Mouse (Mus musculus): Measurements from ENCODE around the gene Lyst. TPM values are rescaled to one million over a fixed set of nuclear protein-coding genes. Genes with fewer than 3 reads are reported as not detected.

Gene Lyst
- polyA plus RNA-seq, 1 experiment, result 1.6 TPM

DNA sequence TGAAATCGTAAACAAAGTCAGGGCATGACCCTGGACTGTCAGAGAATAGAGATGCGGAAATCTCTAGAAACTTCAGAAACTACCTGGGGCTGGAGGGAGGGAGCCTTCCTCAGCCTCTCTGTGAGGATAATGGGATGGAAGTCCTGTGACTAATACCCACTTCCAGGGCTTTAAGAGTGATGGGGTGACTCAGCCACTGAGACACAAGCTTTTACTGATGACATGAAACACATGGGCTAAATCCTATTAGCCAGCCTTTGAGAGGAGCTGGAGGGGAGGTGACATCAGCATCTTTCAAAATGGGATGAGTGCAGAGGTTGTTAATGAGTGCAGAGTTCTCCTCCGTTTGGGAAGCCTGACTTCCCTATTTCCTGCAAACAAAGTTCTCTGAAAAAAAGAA lies 38.2 kb upstream of the Lyst start:
- TF ChIP-seq CTCF (IDR thresholded peaks at IDR 0.05; ENCODE audit: extremely low read depth, insufficient read length, insufficient replicate concordance, low read depth, low read length) (no peak), POLR2A (IDR thresholded peaks at IDR 0.05; ENCODE audit: low read depth, low read length) (no peak)
- H3K4me3 ChIP-seq (ENCODE audit: low read depth, low read length), result no peak overlapping the region
- 57% methylated on average over 3 of the region's 3 CpGs for WGBS
- no peaks in the 10 kb centered on the region for H3K36me3 ChIP-seq (ENCODE audit: control insufficient read depth, insufficient read depth, low read length)
- no peaks in the 10 kb centered on the region for H3K4me1 ChIP-seq (ENCODE audit: control insufficient read depth, insufficient read depth, insufficient read length, low read length)
- no peak overlapping the region for H3K27ac ChIP-seq (ENCODE audit: insufficient read depth, low read depth, low read length)
- no peaks in the 10 kb centered on the region for H3K27me3 ChIP-seq (ENCODE audit: control insufficient read depth, insufficient read depth, low read length)

DNA sequence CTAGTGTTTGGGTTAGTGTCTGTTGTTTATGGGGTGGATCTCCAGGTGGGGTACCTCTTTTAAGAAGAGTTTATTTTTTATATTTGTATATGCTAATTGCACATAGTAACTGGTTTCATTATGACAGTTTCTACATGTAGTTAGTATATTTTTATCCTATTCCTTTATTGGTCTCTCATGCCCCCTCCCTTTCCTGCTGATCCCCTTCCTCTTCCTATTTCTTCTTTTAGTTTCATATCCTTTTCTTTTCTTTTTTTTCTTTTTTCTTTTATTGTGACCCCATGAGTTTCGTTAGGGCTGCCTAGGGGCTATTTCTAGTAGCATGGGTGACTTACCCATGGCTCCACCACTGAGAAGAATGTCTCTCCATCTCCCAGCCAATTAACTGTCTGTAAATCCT lies 36.5 kb upstream of the Lyst start:
- no peaks in the 10 kb centered on the region for H3K36me3 ChIP-seq (ENCODE audit: control insufficient read depth, insufficient read depth, low read length)
- H3K4me1 ChIP-seq (ENCODE audit: control insufficient read depth, insufficient read depth, insufficient read length, low read length), result 0 out of 2 replicates have a peak, but pooled peaks cover 2% of the 10 kb centered on the region
- no peak overlapping the region for H3K27ac ChIP-seq (ENCODE audit: insufficient read depth, low read depth, low read length)
- WGBS, result 52% methylated on average over 1 of the region's 1 CpGs
- no peak overlapping the region for H3K4me3 ChIP-seq (ENCODE audit: low read depth, low read length)
- no peak for TF ChIP-seq POLR2A (IDR thresholded peaks at IDR 0.05; ENCODE audit: low read depth, low read length)
- TF ChIP-seq CTCF (IDR thresholded peaks at IDR 0.05; ENCODE audit: extremely low read depth, insufficient read length, insufficient replicate concordance, low read depth, low read length), result no peak
- no peaks in the 10 kb centered on the region for H3K27me3 ChIP-seq (ENCODE audit: control insufficient read depth, insufficient read depth, low read length)

DNA sequence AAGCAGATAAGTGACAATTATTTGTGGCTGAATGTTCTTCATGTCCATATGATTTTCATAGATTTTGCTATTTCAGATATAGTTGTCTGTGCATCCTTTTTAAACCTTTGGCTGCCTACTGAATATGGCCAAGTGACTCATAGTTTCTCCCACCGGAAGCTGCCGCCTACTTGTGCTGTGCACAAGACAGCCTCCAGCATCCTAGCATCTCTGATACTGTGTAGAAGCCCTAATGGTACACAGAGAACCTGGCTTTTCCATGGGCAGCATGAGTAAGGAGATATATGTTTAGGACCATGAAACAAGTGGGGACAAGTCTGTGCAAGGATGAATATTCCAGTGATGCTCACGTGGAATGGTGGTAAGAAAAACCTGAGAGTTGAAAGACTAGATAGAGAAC lies 35.0 kb upstream of the Lyst start:
- WGBS, result 90% methylated on average over 3 of the region's 3 CpGs
- no peak overlapping the region for H3K4me3 ChIP-seq (ENCODE audit: low read depth, low read length)
- no peak overlapping the region for H3K27ac ChIP-seq (ENCODE audit: insufficient read depth, low read depth, low read length)
- H3K27me3 ChIP-seq (ENCODE audit: control insufficient read depth, insufficient read depth, low read length), result no peaks in the 10 kb centered on the region
- 0 out of 2 replicates have a peak, but pooled peaks cover 2% of the 10 kb centered on the region for H3K4me1 ChIP-seq (ENCODE audit: control insufficient read depth, insufficient read depth, insufficient read length, low read length)
- no peak for TF ChIP-seq CTCF (IDR thresholded peaks at IDR 0.05; ENCODE audit: extremely low read depth, insufficient read length, insufficient replicate concordance, low read depth, low read length)
- TF ChIP-seq POLR2A (IDR thresholded peaks at IDR 0.05; ENCODE audit: low read depth, low read length), result no peak
- H3K36me3 ChIP-seq (ENCODE audit: control insufficient read depth, insufficient read depth, low read length), result no peaks in the 10 kb centered on the region

DNA sequence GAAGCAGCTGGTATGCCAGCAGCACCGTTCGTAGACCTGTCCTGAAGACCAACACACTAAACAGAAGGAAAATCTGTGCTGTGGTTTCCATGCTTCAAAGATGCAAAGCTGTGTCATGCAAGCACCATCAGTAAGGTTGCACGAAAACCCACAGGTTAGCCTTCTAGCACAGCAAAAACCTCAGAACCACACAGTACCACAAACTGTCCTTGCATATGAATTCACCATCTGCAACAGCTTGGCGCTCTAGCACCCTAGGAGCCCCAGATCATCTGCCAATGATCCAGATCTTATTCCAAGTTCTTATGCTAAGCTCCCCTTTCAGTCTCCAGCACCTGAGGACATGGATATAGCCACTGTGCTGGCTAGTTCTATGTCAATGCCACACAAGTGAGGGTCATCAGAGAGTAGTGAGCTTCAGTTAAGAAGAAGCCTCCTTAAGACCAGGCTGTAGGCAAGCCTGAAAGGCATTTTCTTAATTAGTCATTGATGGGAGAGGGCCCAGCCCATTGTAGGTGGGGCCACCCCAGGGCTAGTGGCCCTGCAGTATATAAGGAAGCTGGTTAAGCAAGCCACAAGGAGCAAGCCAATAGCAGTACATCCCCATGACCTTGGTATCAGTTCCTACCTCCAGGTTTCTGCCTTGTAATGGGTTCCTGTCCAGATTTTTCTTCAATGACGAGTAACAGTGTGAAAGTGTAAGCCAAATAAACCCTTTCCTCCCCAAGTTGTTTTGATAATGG lies 33.0 kb upstream of the Lyst start:
- no peak overlapping the region for H3K27ac ChIP-seq (ENCODE audit: insufficient read depth, low read depth, low read length)
- WGBS, result 68% methylated on average over 5 of the region's 5 CpGs
- H3K27me3 ChIP-seq (ENCODE audit: control insufficient read depth, insufficient read depth, low read length), result no peaks in the 10 kb centered on the region
- H3K4me1 ChIP-seq (ENCODE audit: control insufficient read depth, insufficient read depth, insufficient read length, low read length), result 0 out of 2 replicates have a peak, but pooled peaks cover 2% of the 10 kb centered on the region
- TF ChIP-seq POLR2A (IDR thresholded peaks at IDR 0.05; ENCODE audit: low read depth, low read length) (no peak), CTCF (IDR thresholded peaks at IDR 0.05; ENCODE audit: extremely low read depth, insufficient read length, insufficient replicate concordance, low read depth, low read length) (no peak)
- H3K4me3 ChIP-seq (ENCODE audit: low read depth, low read length), result no peak overlapping the region
- no peaks in the 10 kb centered on the region for H3K36me3 ChIP-seq (ENCODE audit: control insufficient read depth, insufficient read depth, low read length)

DNA sequence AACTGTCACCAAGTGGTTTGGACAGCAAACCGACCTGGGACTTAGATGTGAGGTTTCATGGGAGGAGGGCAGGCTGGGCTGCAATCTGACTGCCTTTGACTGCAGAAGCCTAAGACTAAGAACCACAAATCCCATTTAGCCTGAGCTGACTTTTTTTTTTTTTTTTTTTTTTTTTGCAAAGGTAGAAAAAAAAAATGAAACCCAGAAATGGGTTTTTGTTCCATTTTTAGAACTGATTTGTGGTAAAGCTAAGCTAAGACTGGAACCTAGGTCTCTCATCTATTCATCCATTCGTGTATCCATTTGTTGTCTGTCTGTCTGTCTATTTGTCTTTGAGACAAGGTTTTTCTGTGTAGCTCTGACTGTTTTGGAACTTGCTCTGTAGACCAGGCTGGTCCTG lies 31.9 kb upstream of the Lyst start:
- 65% methylated on average over 2 of the region's 2 CpGs for WGBS
- H3K27me3 ChIP-seq (ENCODE audit: control insufficient read depth, insufficient read depth, low read length), result no peaks in the 10 kb centered on the region
- no peaks in the 10 kb centered on the region for H3K36me3 ChIP-seq (ENCODE audit: control insufficient read depth, insufficient read depth, low read length)
- H3K27ac ChIP-seq (ENCODE audit: insufficient read depth, low read depth, low read length), result 0 out of 2 replicates have a peak overlapping the region, but pooled peaks have one; percentile 35
- H3K4me1 ChIP-seq (ENCODE audit: control insufficient read depth, insufficient read depth, insufficient read length, low read length), result 0 out of 2 replicates have a peak, but pooled peaks cover 2% of the 10 kb centered on the region
- no peak for TF ChIP-seq POLR2A (IDR thresholded peaks at IDR 0.05; ENCODE audit: low read depth, low read length)
- no peak for TF ChIP-seq CTCF (IDR thresholded peaks at IDR 0.05; ENCODE audit: extremely low read depth, insufficient read length, insufficient replicate concordance, low read depth, low read length)
- no peak overlapping the region for H3K4me3 ChIP-seq (ENCODE audit: low read depth, low read length)

DNA sequence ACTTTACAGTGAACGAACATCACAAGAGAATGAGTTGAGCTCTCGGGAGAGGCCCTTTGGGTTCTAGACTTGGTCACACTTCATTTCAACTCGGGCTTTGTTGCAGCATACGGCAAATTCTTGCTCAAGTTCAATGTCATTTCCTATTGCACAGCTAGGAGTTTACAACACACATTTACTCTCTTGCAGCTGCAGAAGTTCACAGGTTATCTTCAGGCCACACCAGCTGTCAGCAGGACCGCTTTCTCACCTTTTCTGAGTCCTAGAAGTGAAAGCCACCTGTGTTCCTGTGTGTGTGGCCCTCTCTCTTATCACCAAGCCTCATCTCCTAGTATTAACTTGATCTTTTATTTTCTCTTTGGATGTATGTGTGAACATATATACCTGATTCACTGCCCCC lies 31.3 kb upstream of the Lyst start:
- Histone ChIP-seq H3K4me3 (ENCODE audit: low read depth, low read length) (no peak overlapping the region), H3K4me1 (ENCODE audit: control insufficient read depth, insufficient read depth, insufficient read length, low read length) (0 out of 2 replicates have a peak, but pooled peaks cover 2% of the 10 kb centered on the region), H3K36me3 (ENCODE audit: control insufficient read depth, insufficient read depth, low read length) (no peaks in the 10 kb centered on the region), H3K27ac (ENCODE audit: insufficient read depth, low read depth, low read length) (no peak overlapping the region), H3K27me3 (ENCODE audit: control insufficient read depth, insufficient read depth, low read length) (no peaks in the 10 kb centered on the region)
- TF ChIP-seq CTCF (IDR thresholded peaks at IDR 0.05; ENCODE audit: extremely low read depth, insufficient read length, insufficient replicate concordance, low read depth, low read length), result no peak
- no peak for TF ChIP-seq POLR2A (IDR thresholded peaks at IDR 0.05; ENCODE audit: low read depth, low read length)
- WGBS, result 57% methylated on average over 5 of the region's 5 CpGs

DNA sequence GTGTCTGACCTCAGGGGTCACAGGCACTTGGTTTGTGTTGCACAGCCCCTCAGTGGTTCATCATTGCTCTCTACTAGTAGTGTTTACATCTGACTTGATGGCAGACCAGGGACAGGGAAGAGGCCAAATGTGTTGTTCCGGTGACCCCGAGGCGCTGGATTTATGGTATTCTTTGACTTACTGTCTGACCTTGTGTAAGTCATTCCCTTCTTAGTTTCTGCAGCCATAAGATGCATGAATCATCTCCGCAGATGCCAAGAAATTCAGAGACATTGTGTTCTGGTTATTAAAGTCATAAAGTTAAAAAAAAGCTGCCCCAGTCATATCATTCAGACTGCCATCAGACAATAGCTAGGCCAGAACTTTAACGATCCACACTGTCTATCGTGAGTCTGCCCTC lies 27.6 kb upstream of the Lyst start:
- Histone ChIP-seq H3K4me1 (ENCODE audit: control insufficient read depth, insufficient read depth, insufficient read length, low read length) (no peaks in the 10 kb centered on the region), H3K27me3 (ENCODE audit: control insufficient read depth, insufficient read depth, low read length) (no peaks in the 10 kb centered on the region), H3K4me3 (ENCODE audit: low read depth, low read length) (no peak overlapping the region), H3K27ac (ENCODE audit: insufficient read depth, low read depth, low read length) (no peak overlapping the region), H3K36me3 (ENCODE audit: control insufficient read depth, insufficient read depth, low read length) (no peaks in the 10 kb centered on the region)
- 63% methylated on average over 6 of the region's 6 CpGs for WGBS
- no peak for TF ChIP-seq POLR2A (IDR thresholded peaks at IDR 0.05; ENCODE audit: low read depth, low read length)
- no peak for TF ChIP-seq CTCF (IDR thresholded peaks at IDR 0.05; ENCODE audit: extremely low read depth, insufficient read length, insufficient replicate concordance, low read depth, low read length)

All from small intestine, adult 2 months (tissue).